Comparison of ENCODE assay signal across 9 mouse cellular contexts in genomic region chr19:45795406-45795944, GRCm38 (mm10). TPM values are rescaled to one million over a fixed set of nuclear protein-coding genes. Genes with fewer than 3 reads are reported as not detected.
DNase-seq lines count a peak whose midpoint lies in the region; ATAC-seq and TF ChIP-seq lines count a peak whose summit lies in the region.
"Had no signal": no experiment of that assay in that cellular context is flagged by ENCODE, and none has a peak within 500 bp of the region (broad histone marks: within the 10 kb centered on the region; RNA-seq: fewer than 3 reads in every experiment).

No protein-coding gene starts in this region.

- no peak overlapping the region for H3K27ac ChIP-seq in forebrain, embryonic 10.5 days
- no peak overlapping the region for H3K27ac ChIP-seq in forebrain, postnatal 0 days (ENCODE audit: low read depth, low read length)
- H3K27ac ChIP-seq in midbrain, embryonic 11.5 days (ENCODE audit: low read depth, low read length), result no peak overlapping the region
- H3K27ac ChIP-seq in midbrain, embryonic 16.5 days (ENCODE audit: low read length), result no peak overlapping the region
- no peak overlapping the region for H3K27ac ChIP-seq in limb, embryonic 14.5 days (replicated peaks; ENCODE audit: low read depth, low read length)
- no peak overlapping the region for H3K27ac ChIP-seq in stomach, embryonic 14.5 days (ENCODE audit: low read length)

- H3K4me1 ChIP-seq in forebrain, embryonic 10.5 days, result peaks cover 17% of the 10 kb centered on the region
- no peaks in the 10 kb centered on the region for H3K4me1 ChIP-seq in forebrain, postnatal 0 days (ENCODE audit: insufficient read depth)
- H3K4me1 ChIP-seq in midbrain, embryonic 11.5 days (ENCODE audit: control insufficient read depth, insufficient read depth, low read length), result no peaks in the 10 kb centered on the region
- H3K4me1 ChIP-seq in midbrain, embryonic 16.5 days (ENCODE audit: control insufficient read depth, insufficient read depth, low read length), result no peaks in the 10 kb centered on the region
- peaks cover 3% of the 10 kb centered on the region; the same call in 1 of the 2 replicates for H3K4me1 ChIP-seq in limb, embryonic 14.5 days (ENCODE audit: control insufficient read depth, insufficient read depth, low read length)
- H3K4me1 ChIP-seq in stomach, embryonic 14.5 days (ENCODE audit: control insufficient read depth, insufficient read depth, low read length), result peaks cover 6% of the 10 kb centered on the region; the same call in 1 of the 2 replicates

- no peak overlapping the region for H3K9ac ChIP-seq in forebrain, postnatal 0 days
- H3K9ac ChIP-seq in midbrain, embryonic 11.5 days (ENCODE audit: low read length), result no peak overlapping the region
- H3K9ac ChIP-seq in midbrain, embryonic 16.5 days (ENCODE audit: low read depth, low read length), result no peak overlapping the region
- H3K9ac ChIP-seq in limb, embryonic 14.5 days (ENCODE audit: low read depth, low read length, severe bottlenecking), result no peak overlapping the region
- H3K9ac ChIP-seq in stomach, embryonic 14.5 days (replicated peaks; ENCODE audit: low read depth, low read length), result no peak overlapping the region

- no peak overlapping the region for H3K4me2 ChIP-seq in forebrain, postnatal 0 days (ENCODE audit: low read depth)
- peak overlapping the region; percentile 37 for H3K4me2 ChIP-seq in midbrain, embryonic 11.5 days
- H3K4me2 ChIP-seq in midbrain, embryonic 16.5 days (ENCODE audit: low read length), result no peak overlapping the region
- H3K4me2 ChIP-seq in limb, embryonic 14.5 days (replicated peaks; ENCODE audit: low read depth, low read length, severe bottlenecking), result peak overlapping the region; percentile 29
- H3K4me2 ChIP-seq in stomach, embryonic 14.5 days (replicated peaks; ENCODE audit: low read depth, low read length), result peak overlapping the region; percentile 40

- TF ChIP-seq CTCF in forebrain, postnatal 0 days (IDR thresholded peaks at IDR 0.05; ENCODE audit: low read depth), result no peak

- no peak for TF ChIP-seq POLR2A in limb, embryonic 14.5 days (IDR thresholded peaks at IDR 0.05; ENCODE audit: borderline replicate concordance, extremely low read depth, insufficient read depth, insufficient read length)

- 33% methylated on average over 15 of the region's 15 CpGs for WGBS in forebrain, embryonic 10.5 days
- 36% methylated on average over 15 of the region's 15 CpGs for WGBS in forebrain, postnatal 0 days
- WGBS in midbrain, embryonic 11.5 days, result 29% methylated on average over 15 of the region's 15 CpGs
- WGBS in midbrain, embryonic 16.5 days, result 31% methylated on average over 15 of the region's 15 CpGs
- WGBS in limb, embryonic 14.5 days, result 27% methylated on average over 15 of the region's 15 CpGs
- 32% methylated on average over 15 of the region's 15 CpGs for WGBS in stomach, embryonic 14.5 days

- H3K27me3 ChIP-seq in forebrain, embryonic 10.5 days (ENCODE audit: poor library complexity, severe bottlenecking), result peaks cover 12% of the 10 kb centered on the region
- H3K27me3 ChIP-seq in forebrain, postnatal 0 days (ENCODE audit: insufficient read depth, low read length), result no peaks in the 10 kb centered on the region
- H3K27me3 ChIP-seq in midbrain, embryonic 11.5 days (ENCODE audit: control insufficient read depth, insufficient read depth, low read length), result no peaks in the 10 kb centered on the region
- H3K27me3 ChIP-seq in midbrain, embryonic 16.5 days (ENCODE audit: control insufficient read depth, insufficient read depth, low read depth, low read length), result no peaks in the 10 kb centered on the region
- H3K27me3 ChIP-seq in limb, embryonic 14.5 days (ENCODE audit: control insufficient read depth, insufficient read depth, low read length), result no peaks in the 10 kb centered on the region
- no peaks in the 10 kb centered on the region for H3K27me3 ChIP-seq in stomach, embryonic 14.5 days (ENCODE audit: control insufficient read depth, insufficient read depth, low read length)

- H3K9me3 ChIP-seq in forebrain, embryonic 10.5 days, result no peaks in the 10 kb centered on the region
- no peaks in the 10 kb centered on the region for H3K9me3 ChIP-seq in forebrain, postnatal 0 days (ENCODE audit: low read length)
- no peaks in the 10 kb centered on the region for H3K9me3 ChIP-seq in midbrain, embryonic 11.5 days (ENCODE audit: control insufficient read depth, low read length)
- no peaks in the 10 kb centered on the region for H3K9me3 ChIP-seq in midbrain, embryonic 16.5 days (replicated peaks; ENCODE audit: control insufficient read depth, low read length, poor library complexity, severe bottlenecking)
- no peaks in the 10 kb centered on the region for H3K9me3 ChIP-seq in limb, embryonic 14.5 days (ENCODE audit: control insufficient read depth, low read length)
- H3K9me3 ChIP-seq in stomach, embryonic 14.5 days (ENCODE audit: control insufficient read depth, low read depth, low read length), result no peaks in the 10 kb centered on the region

- DNase-seq in forebrain, embryonic 10.5 days (ENCODE audit: extremely low spot score, low spot score), result no peak
- no peak for DNase-seq in forebrain, postnatal 0 days
- DNase-seq in midbrain, embryonic 11.5 days (ENCODE audit: low spot score, missing footprints), result no peak
- no peak for DNase-seq in limb, embryonic 14.5 days (ENCODE audit: low spot score)
- DNase-seq in gastrocnemius, postnatal 25 days, result no peak
- no peak for DNase-seq in frontal cortex, postnatal 25 days (ENCODE audit: low spot score in 2 of 2)
- DNase-seq: cerebellum, adult 2 months had no signal

- no peak for ATAC-seq in forebrain, postnatal 0 days
- no peak for ATAC-seq in midbrain, embryonic 11.5 days (ENCODE audit: low FRiP score)
- ATAC-seq in midbrain, embryonic 16.5 days, result no peak
- ATAC-seq in limb, embryonic 14.5 days (ENCODE audit: low FRiP score, low read depth), result no peak
- no peak for ATAC-seq in stomach, embryonic 14.5 days (ENCODE audit: insufficient number of reproducible peaks, insufficient read depth, low FRiP score, low read depth)

- H3K4me3 ChIP-seq in forebrain, embryonic 10.5 days, result peak overlapping the region; percentile 51
- H3K4me3 ChIP-seq in forebrain, postnatal 0 days (ENCODE audit: low read depth, low read length), result no peak overlapping the region
- no peak overlapping the region for H3K4me3 ChIP-seq in midbrain, embryonic 11.5 days (ENCODE audit: low read depth, low read length)
- H3K4me3 ChIP-seq in midbrain, embryonic 16.5 days (ENCODE audit: low read depth, low read length), result no peak overlapping the region
- H3K4me3 ChIP-seq in limb, embryonic 14.5 days (replicated peaks; ENCODE audit: low read length), result 0 out of 2 replicates have a peak overlapping the region, but pooled peaks have one; percentile 26
- 0 out of 2 replicates have a peak overlapping the region, but pooled peaks have one; percentile 8 for H3K4me3 ChIP-seq in stomach, embryonic 14.5 days (ENCODE audit: low read depth, low read length)

- H3K36me3 ChIP-seq in forebrain, embryonic 10.5 days (replicated peaks), result no peaks in the 10 kb centered on the region
- H3K36me3 ChIP-seq in forebrain, postnatal 0 days (ENCODE audit: insufficient read depth), result no peaks in the 10 kb centered on the region
- H3K36me3 ChIP-seq in midbrain, embryonic 11.5 days (ENCODE audit: control insufficient read depth, insufficient read depth, low read length), result no peaks in the 10 kb centered on the region
- H3K36me3 ChIP-seq in midbrain, embryonic 16.5 days (ENCODE audit: control insufficient read depth, insufficient read depth, low read length), result no peaks in the 10 kb centered on the region
- no peaks in the 10 kb centered on the region for H3K36me3 ChIP-seq in limb, embryonic 14.5 days (ENCODE audit: control insufficient read depth, insufficient read depth, low read length)
- no peaks in the 10 kb centered on the region for H3K36me3 ChIP-seq in stomach, embryonic 14.5 days (ENCODE audit: control insufficient read depth, insufficient read depth, low read length)

RNA-seq across cellular contexts. Expression of gene Mgea5, which starts 11.8 kb away (rescaled TPM):
- polyA plus RNA-seq in forebrain, embryonic 10.5 days (2016; fragmentation: Nextera tagmentation; extraction: Ambion mirVana), result 59.2 and 63.9 TPM in 2 replicates
- 214 and 247 TPM in 2 replicates for total RNA-seq in forebrain, postnatal 0 days (2014; rRNA removed)
- 46.8 and 67.8 TPM in 2 replicates for polyA plus RNA-seq in forebrain, postnatal 0 days (2015; fragmentation: Nextera tagmentation; extraction: Ambion mirVana)
- polyA plus RNA-seq in midbrain, embryonic 11.5 days (2014; fragmentation: Nextera tagmentation; extraction: Ambion mirVana), result 68.8 and 78.9 TPM in 2 replicates
- polyA plus RNA-seq in midbrain, embryonic 16.5 days (2015; fragmentation: Nextera tagmentation; extraction: Ambion mirVana), result 76.5 and 84.0 TPM in 2 replicates
- 79.8 and 85.3 TPM in 2 replicates for polyA plus RNA-seq in limb, embryonic 14.5 days (2012; rRNA removed)
- 59.0 and 66.9 TPM in 2 replicates for polyA plus RNA-seq in limb, embryonic 14.5 days (2014; fragmentation: Nextera tagmentation; extraction: Ambion mirVana)
- 74.4 and 74.8 TPM in 2 replicates for polyA plus RNA-seq in stomach, embryonic 14.5 days (2014; fragmentation: Nextera tagmentation; extraction: Ambion mirVana)
- 10 to 100 TPM; 28.2 to 29.1 TPM for total RNA-seq in gastrocnemius, postnatal 25 days (2021)

RNA-seq across cellular contexts. Expression of gene Kcnip2, which starts 20.4 kb away (rescaled TPM):
- polyA plus RNA-seq in forebrain, embryonic 10.5 days (2016; fragmentation: Nextera tagmentation; extraction: Ambion mirVana), result 0.71 and 0.86 TPM in 2 replicates
- 30.6 and 42.8 TPM in 2 replicates for total RNA-seq in forebrain, postnatal 0 days (2014; rRNA removed)
- 29.4 and 30.3 TPM in 2 replicates for polyA plus RNA-seq in forebrain, postnatal 0 days (2015; fragmentation: Nextera tagmentation; extraction: Ambion mirVana)
- polyA plus RNA-seq in midbrain, embryonic 11.5 days (2014; fragmentation: Nextera tagmentation; extraction: Ambion mirVana), result 0.66 and 1.0 TPM in 2 replicates
- polyA plus RNA-seq in midbrain, embryonic 16.5 days (2015; fragmentation: Nextera tagmentation; extraction: Ambion mirVana), result 8.2 and 10.0 TPM in 2 replicates
- 1.3 and 1.5 TPM in 2 replicates for polyA plus RNA-seq in limb, embryonic 14.5 days (2012; rRNA removed)
- 0.55 and 0.92 TPM in 2 replicates for polyA plus RNA-seq in limb, embryonic 14.5 days (2014; fragmentation: Nextera tagmentation; extraction: Ambion mirVana)
- polyA plus RNA-seq in stomach, embryonic 14.5 days (2014; fragmentation: Nextera tagmentation; extraction: Ambion mirVana), result 1.8 TPM in 2 replicates
- under 1 TPM in 1 of 2 experiments, not detected in 1; 0.29 TPM for total RNA-seq in gastrocnemius, postnatal 25 days (2021)

RNA-seq across cellular contexts. Expression of gene Npm3, which starts 46.1 kb away (rescaled TPM):
- polyA plus RNA-seq in forebrain, embryonic 10.5 days (2016; fragmentation: Nextera tagmentation; extraction: Ambion mirVana), result 10.7 and 16.1 TPM in 2 replicates
- total RNA-seq in forebrain, postnatal 0 days (2014; rRNA removed), result 34.7 and 55.2 TPM in 2 replicates
- 7.8 and 11.5 TPM in 2 replicates for polyA plus RNA-seq in forebrain, postnatal 0 days (2015; fragmentation: Nextera tagmentation; extraction: Ambion mirVana)
- polyA plus RNA-seq in midbrain, embryonic 11.5 days (2014; fragmentation: Nextera tagmentation; extraction: Ambion mirVana), result 9.3 and 10.4 TPM in 2 replicates
- 7.9 TPM in 2 replicates for polyA plus RNA-seq in midbrain, embryonic 16.5 days (2015; fragmentation: Nextera tagmentation; extraction: Ambion mirVana)
- 130 and 162 TPM in 2 replicates for polyA plus RNA-seq in limb, embryonic 14.5 days (2012; rRNA removed)
- polyA plus RNA-seq in limb, embryonic 14.5 days (2014; fragmentation: Nextera tagmentation; extraction: Ambion mirVana), result 20.2 and 21.7 TPM in 2 replicates
- polyA plus RNA-seq in stomach, embryonic 14.5 days (2014; fragmentation: Nextera tagmentation; extraction: Ambion mirVana), result 14.8 and 16.0 TPM in 2 replicates
- 10 to 100 TPM; 10.1 to 12.5 TPM for total RNA-seq in gastrocnemius, postnatal 25 days (2021)

RNA-seq across cellular contexts. Expression of gene Fgf8, which starts 52.8 kb away (rescaled TPM):
- polyA plus RNA-seq in forebrain, embryonic 10.5 days (2016; fragmentation: Nextera tagmentation; extraction: Ambion mirVana), result 30.6 and 35.3 TPM in 2 replicates
- 1.00 TPM in 1 of 2 replicates, not detected in the other for total RNA-seq in forebrain, postnatal 0 days (2014; rRNA removed)
- polyA plus RNA-seq in forebrain, postnatal 0 days (2015; fragmentation: Nextera tagmentation; extraction: Ambion mirVana), result 0.24 and 0.26 TPM in 2 replicates
- polyA plus RNA-seq in midbrain, embryonic 11.5 days (2014; fragmentation: Nextera tagmentation; extraction: Ambion mirVana), result 8.5 and 11.4 TPM in 2 replicates
- 0.23 and 1.2 TPM in 2 replicates for polyA plus RNA-seq in midbrain, embryonic 16.5 days (2015; fragmentation: Nextera tagmentation; extraction: Ambion mirVana)
- polyA plus RNA-seq in limb, embryonic 14.5 days (2012; rRNA removed), result 1.1 and 1.5 TPM in 2 replicates
- polyA plus RNA-seq in limb, embryonic 14.5 days (2014; fragmentation: Nextera tagmentation; extraction: Ambion mirVana), result 0.29 and 0.46 TPM in 2 replicates
- polyA plus RNA-seq in stomach, embryonic 14.5 days (2014; fragmentation: Nextera tagmentation; extraction: Ambion mirVana), result not detected in 2 replicates
- not detected for total RNA-seq in gastrocnemius, postnatal 25 days (2021)
- polyA plus RNA-seq: cerebellum, adult 2 months had no signal

Comparison
In these comparisons a context has a peak if more than half of its experiments do, and no peak if none do; other contexts are left out.
1. H3K4me3 ChIP-seq: peak in forebrain, embryonic 10.5 days (single experiment), limb, embryonic 14.5 days (single experiment) and stomach, embryonic 14.5 days (single experiment); none in forebrain, postnatal 0 days (single experiment), midbrain, embryonic 11.5 days (single experiment) and midbrain, embryonic 16.5 days (single experiment).
2. H3K4me2 ChIP-seq: peak in midbrain, embryonic 11.5 days (single experiment), limb, embryonic 14.5 days (single experiment) and stomach, embryonic 14.5 days (single experiment); none in forebrain, postnatal 0 days (single experiment) and midbrain, embryonic 16.5 days (single experiment).